In genomic region chr11:45545896-45546626, GRCm38 (mm10) we compare ENCODE assay signal across 17 mouse cellular contexts.
DNase-seq lines count a peak whose midpoint lies in the region; ATAC-seq lines count a peak whose summit lies in the region.
"Had no signal": no experiment of that assay in that cellular context is flagged by ENCODE, and none has a peak within 500 bp of the region (broad histone marks: within the 10 kb centered on the region; RNA-seq: fewer than 3 reads in every experiment).

No protein-coding gene starts in this region.

- DNase-seq in frontal cortex, postnatal 25 days (ENCODE audit: low spot score in 2 of 2): no peak
- peak; percentile 4 for DNase-seq in layer of hippocampus, adult 11-12 months (ENCODE audit: low spot score)
- DNase-seq in layer of hippocampus, adult 9-10 months (ENCODE audit: low spot score): no peak
- DNase-seq in A20 (ENCODE audit: low read depth, low spot score): peak; percentile 24
- peak; percentile 24 to 40 for DNase-seq in gastrocnemius, postnatal 36 days
- no peak for DNase-seq in urinary bladder, postnatal 14 days (ENCODE audit: low spot score)
- DNase-seq in ovary, postnatal 14 days (ENCODE audit: low spot score): no peak
- DNase-seq: adrenal gland, postnatal 14 days; cerebellum, adult 11 months; cerebellum, postnatal 14 days; kidney, adult 2 months; kidney, postnatal 14 days; lung, adult 2 months; right cerebral cortex, adult 18-20 months; thymus, adult 2 months had no signal

- intact Hi-C loops in gastrocnemius, postnatal 36 days (cut with DNase I): loop anchor here (5.0 kb wide), 1 partner anchor 336 kb away; no protein-coding TSS in a partner anchor

- ATAC-seq in frontal cortex, adult (ENCODE audit: low TSS enrichment): peak; percentile 69
- ATAC-seq: forebrain, embryonic 15.5 days had no signal

Comparison
In these comparisons a context has a peak if more than half of its experiments do, and no peak if none do; other contexts are left out.
1. DNase-seq: peak in layer of hippocampus, adult 11-12 months (single experiment), A20 (single experiment) and gastrocnemius, postnatal 36 days (2 of 2); none in frontal cortex, postnatal 25 days (0 of 2), layer of hippocampus, adult 9-10 months (single experiment), urinary bladder, postnatal 14 days (single experiment) and ovary, postnatal 14 days (single experiment).